Mouse (Mus musculus): Measurements from ENCODE around the gene Gm4297. TPM values are rescaled to one million over a fixed set of nuclear protein-coding genes. Genes with fewer than 3 reads are reported as not detected.
"Not testable (repeated sequence)": the region's sequence is repeated elsewhere in the genome, so short reads cannot be mapped to it uniquely, and the experiment has no call there.

The Gm4297 gene
- polyA plus RNA-seq (2011; ENCODE audit: insufficient read length, low read depth, missing spikeins) = not detected in 2 replicates

GRCm38 (mm10) chrX:24574795-24575194 lies at the start of gene Gm4297:
Gm4297 (minus strand) TSS chrX:24574895.
- not testable (repeated sequence) for H3K27ac ChIP-seq (ENCODE audit: insufficient read depth, low read length); H3K4me3 ChIP-seq (ENCODE audit: insufficient read depth, low read length); H3K4me1 ChIP-seq (ENCODE audit: control insufficient read depth, insufficient read depth, low read length)

Other genes starting within 250 kb of the Gm4297 start
- gene Gm5934, start 74.1 kb downstream of the Gm4297 start, polyA plus RNA-seq (2011; ENCODE audit: insufficient read length, low read depth, missing spikeins) = not detected in 2 replicates
- not detected in 2 replicates for gene Gm5935, start 200.3 kb upstream of the Gm4297 start, polyA plus RNA-seq (2011; ENCODE audit: insufficient read length, low read depth, missing spikeins)